Mouse (Mus musculus): Measurements from ENCODE around the gene Tpr. TPM values are rescaled to one million over a fixed set of nuclear protein-coding genes. Genes with fewer than 3 reads are reported as not detected.

The Tpr gene
- polyA plus RNA-seq, 1 experiment from 2014 or later, result 161 TPM

DNA sequence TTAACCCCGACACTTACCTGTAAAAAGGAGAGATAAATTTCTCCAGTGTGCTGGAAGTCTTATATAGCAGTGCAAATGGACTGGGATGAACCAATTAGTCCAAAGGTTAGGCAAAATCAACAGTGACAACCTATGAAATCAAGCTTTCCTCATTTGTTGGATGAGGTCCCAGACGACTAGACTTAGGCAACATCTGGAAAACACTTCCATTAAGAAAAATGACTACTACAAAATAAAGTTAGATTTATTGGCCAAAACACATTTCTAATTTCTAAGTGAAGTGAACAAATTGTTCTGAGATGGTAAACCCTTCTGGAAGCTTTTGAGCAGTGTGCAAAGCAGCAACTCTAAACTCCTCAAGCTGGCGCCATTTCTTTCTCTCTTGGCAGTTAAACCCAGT lies 73.5 kb downstream of the Tpr start, which contains the start of gene Prg4:
Gene Prg4, minus strand, starts transcription at position 34 of the 400 bp plus-strand sequence.
- H3K9me3 ChIP-seq, result no peaks in the 10 kb centered on the region
- no peak within 1 kb of the TSS for H3K27ac ChIP-seq (replicated peaks)
- no peaks in the 10 kb centered on the region for H3K27me3 ChIP-seq
- H3K9ac ChIP-seq (replicated peaks), result no peak within 1 kb of the TSS
- no peak within 1 kb of the TSS for H3K4me2 ChIP-seq (replicated peaks)
- H3K36me3 ChIP-seq, result no peaks in the 10 kb centered on the region
- ATAC-seq (replicated peaks), result no peak
- 90% methylated on average over 3 of the region's 3 CpGs for WGBS
- no peaks in the 10 kb centered on the region for H3K4me1 ChIP-seq
- H3K4me3 ChIP-seq, result no peak within 1 kb of the TSS

DNA sequence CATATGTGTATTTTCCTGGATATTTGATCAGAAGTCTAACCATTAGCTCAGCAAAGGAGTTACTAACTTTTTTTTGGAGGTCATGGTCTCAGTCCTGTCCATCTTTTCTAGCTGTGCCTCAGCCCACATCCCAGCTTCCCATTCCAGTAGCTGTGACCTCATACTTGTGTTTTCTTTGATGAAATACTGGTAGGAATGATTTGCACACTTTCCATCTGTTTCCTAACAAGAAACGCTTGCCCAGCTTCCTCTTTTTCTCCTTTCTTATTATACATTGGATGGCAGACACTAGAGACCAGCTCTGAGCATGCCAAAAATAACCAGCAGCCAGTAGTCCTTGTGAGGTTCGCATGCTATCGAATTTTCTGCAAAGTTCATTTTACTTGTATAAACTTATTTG lies 77.4 kb downstream of the Tpr start:
- 91% methylated on average over 3 of the region's 3 CpGs for WGBS
- Histone ChIP-seq H3K4me3 (no peak overlapping the region), H3K27ac (replicated peaks) (no peak overlapping the region), H3K9me3 (no peaks in the 10 kb centered on the region), H3K27me3 (no peaks in the 10 kb centered on the region), H3K9ac (replicated peaks) (no peak overlapping the region), H3K4me1 (no peaks in the 10 kb centered on the region), H3K36me3 (no peaks in the 10 kb centered on the region), H3K4me2 (replicated peaks) (no peak overlapping the region)
- ATAC-seq (replicated peaks), result no peak

DNA sequence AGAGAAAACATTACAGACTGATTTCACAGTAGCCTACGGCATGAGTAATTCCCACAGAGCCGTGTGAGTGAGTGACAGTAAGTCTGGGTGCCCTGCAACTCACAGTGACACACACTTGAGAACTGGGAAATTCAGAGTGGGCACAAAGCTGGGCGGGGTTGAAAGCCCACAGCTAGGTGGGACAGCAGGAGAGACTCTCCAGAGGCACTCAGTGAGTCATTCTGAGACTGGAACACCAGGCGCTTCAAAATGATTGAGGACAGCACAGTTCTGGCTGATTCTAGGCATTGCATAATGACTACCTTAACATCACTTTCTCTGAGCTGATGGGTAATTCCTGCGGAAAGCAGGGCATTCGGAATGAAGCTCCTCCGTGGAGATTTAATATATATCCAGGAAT lies 79.9 kb downstream of the Tpr start:
- Histone ChIP-seq H3K36me3 (no peaks in the 10 kb centered on the region), H3K4me1 (no peaks in the 10 kb centered on the region), H3K4me3 (no peak overlapping the region), H3K27me3 (no peaks in the 10 kb centered on the region), H3K9me3 (no peaks in the 10 kb centered on the region), H3K9ac (replicated peaks) (no peak overlapping the region), H3K4me2 (replicated peaks) (no peak overlapping the region), H3K27ac (replicated peaks) (no peak overlapping the region)
- ATAC-seq (replicated peaks), result no peak
- WGBS, result 88% methylated on average over 7 of the region's 7 CpGs

DNA sequence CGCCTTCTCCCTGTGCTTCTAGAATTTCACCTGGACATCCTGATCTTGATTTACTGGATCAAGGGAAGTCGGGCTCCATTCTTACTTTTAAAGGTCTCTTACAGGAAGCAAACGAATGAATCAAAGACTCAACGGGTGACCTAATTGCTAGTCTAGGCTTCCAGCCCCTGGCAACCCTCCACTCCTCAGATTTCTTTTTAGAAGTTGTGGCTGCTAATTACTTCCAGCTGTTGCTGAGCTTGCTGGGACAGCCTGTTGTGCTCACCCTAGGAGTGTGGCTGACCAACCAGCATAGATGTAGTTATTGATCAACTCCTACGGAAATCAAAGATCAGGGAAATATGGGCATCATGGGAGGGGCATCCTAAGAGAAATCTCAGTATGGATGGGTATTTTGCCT lies 88.0 kb downstream of the Tpr start:
- H3K27me3 ChIP-seq, result no peaks in the 10 kb centered on the region
- no peak overlapping the region for H3K27ac ChIP-seq (replicated peaks)
- no peaks in the 10 kb centered on the region for H3K36me3 ChIP-seq
- no peak overlapping the region for H3K9ac ChIP-seq (replicated peaks)
- H3K4me3 ChIP-seq, result no peak overlapping the region
- H3K4me1 ChIP-seq, result no peaks in the 10 kb centered on the region
- no peaks in the 10 kb centered on the region for H3K9me3 ChIP-seq
- WGBS, result 74% methylated on average over 5 of the region's 5 CpGs
- no peak overlapping the region for H3K4me2 ChIP-seq (replicated peaks)
- no peak for ATAC-seq (replicated peaks)

DNA sequence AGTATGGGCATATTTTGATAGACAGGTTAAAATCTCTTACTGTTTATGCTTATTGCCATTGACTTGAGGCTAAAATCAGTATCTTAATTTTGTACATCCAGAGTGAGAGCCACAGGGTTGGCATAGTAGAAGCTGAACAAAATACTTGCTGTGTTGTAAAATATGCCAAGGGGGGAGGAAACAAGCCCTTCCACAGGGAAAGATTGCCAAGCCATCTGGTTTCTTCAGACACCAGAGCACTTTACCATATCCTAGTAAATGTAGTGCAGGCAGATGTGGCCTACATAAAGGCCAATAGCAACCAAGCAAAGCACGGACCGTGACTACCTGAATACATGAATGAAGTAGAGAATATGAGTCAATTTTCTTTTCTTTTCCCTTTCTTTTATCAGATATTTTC lies 96.5 kb downstream of the Tpr start:
- H3K27ac ChIP-seq (replicated peaks), result no peak overlapping the region
- no peaks in the 10 kb centered on the region for H3K27me3 ChIP-seq
- no peak for ATAC-seq (replicated peaks)
- H3K36me3 ChIP-seq, result no peaks in the 10 kb centered on the region
- no peak overlapping the region for H3K4me3 ChIP-seq
- H3K4me2 ChIP-seq (replicated peaks), result no peak overlapping the region
- WGBS, result 71% methylated on average over 2 of the region's 2 CpGs
- H3K4me1 ChIP-seq, result no peaks in the 10 kb centered on the region
- no peak overlapping the region for H3K9ac ChIP-seq (replicated peaks)
- no peaks in the 10 kb centered on the region for H3K9me3 ChIP-seq

DNA sequence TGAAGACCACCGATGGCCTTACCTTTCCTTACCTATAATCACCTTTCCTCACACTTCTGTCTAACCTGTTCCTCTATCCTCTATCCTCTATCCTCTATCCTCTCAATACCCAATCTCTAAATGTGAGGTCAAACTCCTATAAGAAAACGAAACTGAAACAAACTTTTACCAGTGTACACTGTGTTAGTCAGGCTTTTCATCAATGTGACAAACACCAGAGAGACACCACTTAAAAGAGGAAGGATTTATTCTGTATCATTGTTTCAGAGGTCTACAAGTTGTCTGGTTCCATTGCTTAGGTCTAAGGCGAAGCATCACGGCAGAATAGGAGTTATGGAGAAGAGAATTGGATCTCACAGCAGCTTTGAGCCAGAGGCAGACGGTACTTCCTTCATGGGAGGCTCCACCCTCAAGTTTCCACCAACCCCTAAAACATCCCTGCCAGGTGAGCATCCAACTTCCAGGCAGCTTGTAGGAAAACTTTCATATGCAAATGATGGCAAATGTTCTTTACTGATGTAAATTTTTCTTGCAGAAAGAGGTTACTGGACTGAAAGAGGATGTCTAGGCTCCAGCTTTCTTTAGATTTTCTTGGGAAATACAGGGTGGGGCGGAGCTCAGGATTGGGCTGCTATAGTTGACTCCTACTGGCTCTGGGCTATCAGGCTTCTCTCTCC lies 104.1 kb downstream of the Tpr start:
- Histone ChIP-seq H3K9me3 (peaks cover 4% of the 10 kb centered on the region; the same call in 1 of the 2 replicates), H3K4me3 (no peak overlapping the region), H3K27ac (replicated peaks) (no peak overlapping the region), H3K4me1 (no peaks in the 10 kb centered on the region), H3K36me3 (no peaks in the 10 kb centered on the region), H3K27me3 (no peaks in the 10 kb centered on the region), H3K9ac (replicated peaks) (no peak overlapping the region), H3K4me2 (replicated peaks) (no peak overlapping the region)
- 87% methylated on average over 6 of the region's 6 CpGs for WGBS
- ATAC-seq (replicated peaks), result no peak

DNA sequence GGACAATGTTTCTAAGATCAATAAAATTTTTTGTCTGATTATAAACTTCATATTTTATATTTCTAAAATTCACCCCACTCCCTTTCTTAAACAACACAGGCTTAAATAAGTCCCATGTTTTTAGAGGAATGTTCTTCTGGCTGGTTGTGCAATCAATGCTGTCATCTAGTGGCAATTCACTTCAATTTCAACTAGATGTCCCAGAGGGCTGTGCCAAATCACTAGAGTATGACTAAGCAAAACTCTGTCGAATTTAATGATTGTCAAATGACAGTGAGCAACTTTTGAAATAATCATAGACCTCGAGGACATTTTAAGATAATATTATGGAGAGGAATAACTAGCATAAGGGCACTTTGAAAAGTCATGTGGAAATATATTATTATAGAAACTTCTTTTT lies 105.1 kb downstream of the Tpr start:
- 78% methylated on average over 2 of the region's 2 CpGs for WGBS
- no peak for ATAC-seq (replicated peaks)
- Histone ChIP-seq H3K4me1 (no peaks in the 10 kb centered on the region), H3K4me2 (replicated peaks) (no peak overlapping the region), H3K9ac (replicated peaks) (no peak overlapping the region), H3K27ac (replicated peaks) (no peak overlapping the region), H3K36me3 (no peaks in the 10 kb centered on the region), H3K9me3 (peaks cover 4% of the 10 kb centered on the region; the same call in 1 of the 2 replicates), H3K27me3 (no peaks in the 10 kb centered on the region), H3K4me3 (no peak overlapping the region)

DNA sequence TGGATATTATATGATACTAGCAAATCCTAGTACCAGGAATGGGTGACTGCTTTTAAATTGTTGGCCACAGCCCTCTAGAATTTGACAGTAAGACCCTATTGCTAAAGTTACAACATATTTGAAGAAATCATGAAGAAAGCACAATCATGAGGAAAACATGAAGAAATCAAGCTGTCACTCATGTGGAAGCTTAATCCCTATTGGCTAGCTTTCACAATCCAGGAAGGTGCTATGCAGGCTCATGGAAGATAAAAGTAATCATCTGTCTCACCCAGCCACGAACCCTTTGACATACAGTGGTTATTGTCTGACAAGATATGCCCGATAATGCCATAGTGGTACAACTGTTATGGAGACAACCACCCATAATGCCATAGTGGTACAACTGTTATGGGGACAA lies 105.5 kb downstream of the Tpr start:
- Histone ChIP-seq H3K27ac (replicated peaks) (no peak overlapping the region), H3K27me3 (no peaks in the 10 kb centered on the region), H3K4me2 (replicated peaks) (no peak overlapping the region), H3K9ac (replicated peaks) (no peak overlapping the region), H3K4me3 (no peak overlapping the region), H3K4me1 (no peaks in the 10 kb centered on the region), H3K9me3 (peaks cover 4% of the 10 kb centered on the region; the same call in 1 of the 2 replicates), H3K36me3 (no peaks in the 10 kb centered on the region)
- WGBS, result 80% methylated on average over 2 of the region's 2 CpGs
- ATAC-seq (replicated peaks), result no peak

Other genes starting within 250 kb of the Tpr start
- gene Pdc, start 73.4 kb upstream of the Tpr start, polyA plus RNA-seq (2015; fragmentation: Nextera tagmentation; extraction: Ambion mirVana), result not detected in 2 replicates
- gene Odr4, start 242 bp downstream of the Tpr start, polyA plus RNA-seq (2015; fragmentation: Nextera tagmentation; extraction: Ambion mirVana), result 42.9 and 43.3 TPM in 2 replicates
- gene Prg4, start 73.3 kb downstream of the Tpr start, polyA plus RNA-seq (2015; fragmentation: Nextera tagmentation; extraction: Ambion mirVana), result 0.45 and 0.62 TPM in 2 replicates